Mouse (Mus musculus) adrenal gland, postnatal 14 days (tissue): ENCODE results near the gene Lingo1. TPM values are rescaled to one million over a fixed set of nuclear protein-coding genes. Genes with fewer than 3 reads are reported as not detected.

Experiments used
- DNase-seq: peaks from one replicate; pipeline ENCODE4 v3.0.0; 2021; ENCODE audit warnings: mixed read lengths
- total RNA-seq: library from RNA; stranded (reverse); gene quantifications from 2 replicates; pipeline ENCODE4 v1.2.3, GENCODE M21; 2021

Lingo1 gene
- total RNA-seq, 1 experiment from 2014 or later: 1.4 TPM

DNA sequence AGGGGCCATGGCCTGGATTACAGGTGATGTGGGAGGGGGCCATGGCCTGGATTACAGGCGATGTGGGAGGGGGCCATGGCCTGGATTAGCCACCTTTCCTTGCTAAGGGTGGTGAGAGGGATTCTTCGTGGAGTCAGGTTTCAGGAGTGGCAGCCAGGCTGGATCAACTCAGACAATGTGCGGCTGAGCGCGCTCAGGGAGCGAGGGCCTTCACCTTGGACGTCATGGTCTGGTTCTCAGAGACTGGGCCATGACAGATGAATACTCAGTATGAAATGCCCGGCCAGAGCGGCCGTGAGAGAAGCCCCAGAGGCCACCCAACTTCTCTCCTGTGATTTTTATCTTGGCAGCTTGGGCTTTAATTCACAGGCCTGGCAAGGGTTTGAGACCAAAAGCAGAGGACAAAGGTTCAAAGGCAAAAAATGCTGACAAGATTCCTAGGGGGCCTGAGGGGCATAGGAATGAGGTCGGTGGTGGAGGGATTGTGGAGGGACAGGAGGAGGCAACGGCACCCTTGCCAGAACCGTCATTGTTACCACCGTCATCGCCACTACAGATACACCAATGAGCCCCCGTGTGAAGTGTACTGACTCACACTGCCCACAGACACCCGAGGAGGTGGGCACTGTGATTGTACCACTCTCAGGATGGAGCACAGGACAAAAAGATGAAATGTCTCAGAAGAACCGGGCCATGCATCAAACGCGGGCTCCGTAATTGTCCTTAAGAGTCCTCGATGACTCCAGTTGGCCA is 117.2 kb downstream of the Lingo1 start:
- no peak for DNase-seq

DNA sequence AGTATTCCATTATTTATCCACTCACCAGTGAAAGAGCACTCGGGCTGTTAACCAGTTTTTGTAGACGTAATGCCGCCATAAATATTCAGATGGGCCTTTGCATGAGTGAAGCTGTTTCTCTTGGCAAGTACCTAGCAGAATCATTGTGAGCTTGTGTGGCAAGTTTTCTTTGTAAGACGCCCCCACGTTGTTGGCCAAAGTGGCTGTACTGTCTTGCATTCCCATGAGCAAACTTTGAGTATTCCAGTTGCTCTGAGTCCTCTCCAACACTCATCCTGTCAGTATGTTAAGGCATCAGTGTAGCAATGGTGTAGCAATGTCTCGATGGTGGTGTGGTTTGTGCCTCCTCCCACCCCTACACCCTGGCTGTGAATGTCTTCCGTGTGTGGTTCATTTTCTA is 120.6 kb downstream of the Lingo1 start:
- DNase-seq: no peak

DNA sequence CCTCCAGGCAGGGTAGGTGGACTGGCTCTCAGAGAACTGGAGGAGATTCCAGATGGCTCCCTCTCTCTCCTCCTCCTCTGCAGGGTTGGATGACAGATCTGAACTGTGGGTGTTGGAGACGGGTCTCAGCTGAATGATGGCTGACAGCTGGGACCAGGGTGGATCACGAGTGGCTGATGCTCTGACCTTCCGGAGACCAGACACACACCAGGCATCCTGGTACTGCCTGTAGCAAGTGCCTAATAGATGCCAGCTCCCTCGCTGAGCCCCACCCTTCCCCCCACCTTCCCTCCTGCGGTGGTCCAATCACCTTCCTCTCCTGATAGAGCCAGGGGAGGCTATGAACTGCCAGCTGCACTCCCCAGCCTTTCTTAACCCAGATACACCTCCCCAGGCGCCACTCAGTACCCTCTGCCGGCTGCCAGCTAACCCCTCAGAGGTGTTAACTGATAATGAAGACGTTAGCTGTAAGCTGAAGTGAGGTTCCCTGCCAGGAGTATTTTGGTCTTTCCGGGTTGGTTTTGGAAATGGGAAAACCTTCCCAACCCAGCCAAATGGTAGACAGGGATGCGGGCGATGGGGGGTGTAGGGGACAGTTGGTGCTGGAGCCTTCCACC is 126.6 kb downstream of the Lingo1 start:
- DNase-seq: no peak

GRCm38 (mm10) chr9:56664136-56664535 is 132.1 kb downstream of the Lingo1 start:
- DNase-seq: peak; percentile 39

GRCm38 (mm10) chr9:56662946-56663345 is 133.3 kb downstream of the Lingo1 start:
- DNase-seq: no peak

DNA sequence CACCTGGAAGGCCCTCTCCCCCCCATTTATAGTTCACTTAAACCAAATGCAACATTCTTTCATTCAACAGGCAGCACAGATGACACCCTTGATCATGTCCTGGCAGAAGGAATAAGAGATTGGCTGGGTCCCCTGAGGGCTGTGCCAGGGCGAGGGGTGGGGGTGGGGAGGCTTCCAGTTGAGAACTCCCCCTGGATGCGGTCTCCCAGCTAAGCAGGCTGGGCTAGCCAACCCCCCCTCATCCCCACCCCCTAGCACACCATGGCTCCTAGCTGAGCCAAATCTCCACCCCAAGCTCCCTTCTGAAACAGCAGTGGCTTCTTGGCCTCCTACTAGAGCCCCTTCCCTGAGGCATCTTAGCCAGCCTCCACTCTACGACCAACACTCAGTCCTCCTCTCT is 133.9 kb downstream of the Lingo1 start:
- DNase-seq: no peak

- no peak for DNase-seq
Observed at GRCm38 (mm10) chr9:56661217-56661840, 134.9 kb downstream of the Lingo1 start.

DNA sequence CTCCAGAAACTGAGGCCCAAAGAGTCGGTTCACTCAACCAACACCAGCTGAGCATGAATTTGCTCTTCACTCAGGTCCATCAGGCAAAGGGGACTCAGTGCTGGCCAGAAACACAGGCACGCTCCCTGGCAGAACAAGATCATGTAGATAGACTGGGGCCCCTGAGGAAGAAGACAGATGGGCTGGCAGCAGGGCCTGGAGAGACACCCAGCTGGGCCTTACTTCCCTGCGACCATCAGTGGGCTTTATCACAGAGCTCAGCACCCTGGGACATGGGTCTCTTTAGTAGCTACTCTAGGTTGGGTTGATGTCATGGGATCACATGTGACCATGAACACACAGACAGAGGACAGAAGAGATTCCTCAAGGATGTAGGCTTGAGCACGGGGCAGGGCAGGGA is 137.7 kb downstream of the Lingo1 start:
- no peak for DNase-seq

DNA sequence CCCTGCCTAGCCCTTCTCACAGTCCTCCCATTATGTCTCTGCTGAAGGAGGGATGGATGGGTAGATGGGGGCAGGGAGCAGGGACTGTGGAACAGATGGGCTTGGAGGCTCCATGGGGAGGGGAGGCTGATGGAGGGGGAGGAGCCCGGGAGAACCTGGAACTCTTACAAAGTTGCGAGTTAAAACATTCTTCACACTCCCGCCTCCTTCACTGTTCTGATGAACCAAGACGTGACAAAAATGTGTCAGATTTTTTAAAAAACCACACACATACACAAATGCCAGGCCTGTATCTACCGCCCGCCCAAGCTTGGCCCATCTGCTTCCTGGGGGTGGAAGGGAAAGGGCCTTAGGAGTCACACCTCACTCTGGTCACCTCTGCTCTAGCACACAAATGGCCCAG is 138.3 kb downstream of the Lingo1 start:
- DNase-seq: no peak

- DNase-seq: no peak
Observed at GRCm38 (mm10) chr9:56656766-56657542, 139.3 kb downstream of the Lingo1 start.

GRCm38 (mm10) chr9:56655167-56655566 is 141.1 kb downstream of the Lingo1 start:
- no peak for DNase-seq

GRCm38 (mm10) chr9:56652551-56652950 is 143.7 kb downstream of the Lingo1 start:
- no peak for DNase-seq

DNA sequence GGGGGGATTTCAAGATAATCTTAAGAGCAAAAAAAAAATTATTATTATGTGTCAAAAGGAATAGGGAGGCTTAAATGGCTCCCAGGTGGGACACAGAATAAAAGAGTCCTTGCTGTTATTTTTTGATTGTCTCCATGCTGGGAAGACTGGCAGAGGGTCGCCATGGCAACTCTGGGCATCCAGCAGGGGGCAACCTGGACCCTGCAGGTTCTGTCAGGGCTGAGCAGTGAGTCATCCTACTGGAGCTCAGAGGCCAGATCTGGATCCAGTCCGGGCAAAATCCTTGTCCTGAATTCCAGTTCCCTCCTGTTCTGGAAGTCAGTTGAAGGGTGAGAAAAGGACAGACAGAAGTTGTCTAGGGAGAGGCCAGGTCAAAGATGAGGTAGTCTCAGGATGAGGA is 144.7 kb downstream of the Lingo1 start:
- peak; percentile 26 for DNase-seq

GRCm38 (mm10) chr9:56646227-56647025 is 149.8 kb downstream of the Lingo1 start:
- DNase-seq: no peak

DNA sequence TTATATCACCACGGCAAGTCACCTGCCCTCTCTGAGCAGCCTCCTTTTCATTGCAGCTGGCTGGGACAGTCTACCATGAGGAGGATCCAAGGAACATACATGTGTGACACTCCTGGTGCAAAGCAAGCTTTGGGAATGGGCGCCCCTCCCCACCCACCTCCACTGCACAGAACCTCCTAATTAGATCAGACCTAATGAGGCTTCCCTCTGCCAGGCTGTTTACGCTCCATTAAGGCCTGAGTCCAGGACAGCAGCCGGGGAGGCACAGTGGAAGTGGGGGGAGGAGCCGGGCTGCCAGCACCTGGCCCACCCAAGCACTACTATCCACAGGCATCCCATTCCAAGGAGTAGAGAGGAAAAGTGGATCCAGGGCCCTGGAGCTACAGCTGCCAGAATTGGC is 152.8 kb downstream of the Lingo1 start:
- DNase-seq: no peak

GRCm38 (mm10) chr9:56638226-56638905 is 157.9 kb downstream of the Lingo1 start:
- DNase-seq: peak; percentile 44

GRCm38 (mm10) chr9:56637403-56637857 is 158.8 kb downstream of the Lingo1 start:
- no peak for DNase-seq

DNA sequence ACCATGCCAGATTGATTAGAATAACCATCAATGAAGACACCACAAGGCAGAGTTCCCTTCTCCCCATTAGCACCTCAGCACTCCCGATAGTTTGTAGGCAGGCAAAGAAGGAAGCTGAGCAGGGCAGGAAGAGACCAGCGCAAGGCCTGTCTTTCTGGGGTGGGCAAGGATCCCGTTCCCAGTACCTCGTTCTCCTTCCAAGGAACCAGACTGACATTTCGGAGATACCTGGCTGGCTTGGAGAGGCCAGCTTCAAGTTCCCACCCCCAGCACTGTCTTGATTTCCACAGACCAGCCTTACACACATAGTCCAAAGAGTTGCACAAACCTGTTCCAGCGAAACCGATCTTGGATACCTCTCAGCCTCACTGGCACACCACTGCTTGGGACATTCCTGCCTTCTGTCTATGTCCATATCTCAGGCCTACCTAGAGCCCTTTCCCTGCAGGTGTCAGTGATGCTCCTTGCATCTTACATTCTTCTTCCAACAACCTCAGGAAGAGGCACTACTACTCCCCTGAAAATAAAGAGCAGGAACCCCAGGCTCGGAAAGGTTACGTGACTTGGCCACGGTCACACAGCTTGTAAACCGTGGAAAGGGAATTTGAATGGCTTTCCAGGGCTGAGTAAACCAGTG is 159.4 kb downstream of the Lingo1 start:
- DNase-seq: no peak

DNA sequence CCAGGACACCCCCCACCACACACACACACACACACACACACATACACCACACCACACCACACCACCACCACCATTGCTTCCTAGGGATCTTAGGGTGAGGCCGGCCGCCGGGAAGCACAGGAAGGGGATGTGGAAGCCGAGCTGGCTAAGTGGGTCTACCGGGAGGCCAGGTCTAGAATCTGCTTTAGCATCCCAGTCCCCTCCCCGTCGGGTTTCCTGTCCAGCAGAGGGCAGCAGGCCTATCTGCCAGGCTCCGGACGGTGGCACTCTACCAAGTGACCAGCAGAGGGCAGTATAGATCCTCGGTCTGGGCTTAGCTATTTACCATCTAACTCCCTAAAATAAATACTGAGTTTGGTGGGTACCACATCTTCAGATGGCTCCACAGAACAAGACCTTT is 160.1 kb downstream of the Lingo1 start:
- peak; percentile 94 for DNase-seq

GRCm38 (mm10) chr9:56635498-56636121 is 160.7 kb downstream of the Lingo1 start:
- peak; percentile 73 for DNase-seq
